Mouse (Mus musculus) MEL (cell line): ENCODE measurements around the gene Stat4. TPM values are rescaled to one million over a fixed set of nuclear protein-coding genes. Genes with fewer than 3 reads are reported as not detected.
"Not testable (repeated sequence)": the region's sequence is repeated elsewhere in the genome, so short reads cannot be mapped to it uniquely, and the experiment has no call there.

ENCODE experiments used
- DNase-seq: peaks from one replicate; pipeline ENCODE4 v3.0.0; 2011; ENCODE audit warnings: low read depth, low spot score
- H3K27ac ChIP-seq: 2 replicates; pipeline ENCODE4 v1.5.1; 2012; ENCODE audit warnings: low read depth, mild to moderate bottlenecking, control low read depth, low read length, moderate library complexity; ENCODE audit not compliant: control insufficient read depth
- H3K27me3 ChIP-seq, 2 experiments: fragments of 150-350 bp in 1 of 2; sonication (generic) in 1 of 2; 2 replicates each; pipeline ENCODE4 v1.6.1; 2012; ENCODE audit warnings: low read length in 2 of 2, mild to moderate bottlenecking in 2 of 2, improper control_type of control experiment in 1 of 2, moderate library complexity in 1 of 2; ENCODE audit not compliant: insufficient read depth in 2 of 2, control insufficient read depth in 1 of 2
- H3K36me3 ChIP-seq, 2 experiments: 2 replicates each; pipeline ENCODE4 v1.6.1; 2012 to 2014; ENCODE audit warnings: low read length in 2 of 2, improper control_type of control experiment in 1 of 2, inconsistent platforms in 1 of 2, mild to moderate bottlenecking in 1 of 2; ENCODE audit not compliant: insufficient read depth in 2 of 2, control insufficient read depth in 1 of 2
- H3K4me1 ChIP-seq, 2 experiments: fragments of 150-350 bp in 1 of 2; sonication (generic) in 1 of 2; 2 replicates each; pipeline ENCODE4 v1.6.1; 2012; ENCODE audit warnings: low read length in 2 of 2, improper control_type of control experiment in 1 of 2, mild to moderate bottlenecking in 1 of 2; ENCODE audit not compliant: insufficient read depth in 2 of 2, control insufficient read depth in 1 of 2
- H3K4me3 ChIP-seq, 2 experiments: fragments of 150-350 bp in 1 of 2; sonication (generic) in 1 of 2; 2 replicates each; pipeline ENCODE4 v1.5.1; 2012; ENCODE audit warnings: low read depth in 2 of 2, low read length in 2 of 2, mild to moderate bottlenecking in 2 of 2, moderate library complexity in 2 of 2, control low read depth in 1 of 2, improper control_type of control experiment in 1 of 2; ENCODE audit not compliant: control insufficient read depth in 1 of 2, insufficient read depth in 1 of 2
- H3K79me2 ChIP-seq: 2 replicates; pipeline ENCODE4 v1.6.1; 2012; ENCODE audit warnings: mild to moderate bottlenecking, low read length, moderate library complexity; ENCODE audit not compliant: control insufficient read depth, poor library complexity, insufficient read depth
- H3K9ac ChIP-seq: 2 replicates; pipeline ENCODE4 v1.6.1; 2012; ENCODE audit warnings: low read depth, mild to moderate bottlenecking, control low read depth, low read length, moderate library complexity; ENCODE audit not compliant: control insufficient read depth, poor library complexity, severe bottlenecking
- H3K9me3 ChIP-seq: fragments of 150-350 bp; sonication (generic); replicated peaks from 2 replicates; pipeline ENCODE4 v1.6.1; 2012; ENCODE audit warnings: mild to moderate bottlenecking, low read length, improper control_type of control experiment, moderate library complexity; ENCODE audit not compliant: insufficient read depth
- BHLHE40 ChIP-seq: IDR thresholded peaks from 2 replicates; pipeline ENCODE4 v1.6.1; 2012; ENCODE audit warnings: low read depth, mild to moderate bottlenecking, inconsistent platforms, low read length, improper control_type of control experiment, borderline replicate concordance
- ELF1 ChIP-seq: IDR thresholded peaks from 2 replicates; pipeline ENCODE4 v1.6.1; 2014; ENCODE audit warnings: low read depth, mild to moderate bottlenecking, inconsistent platforms, low read length, improper control_type of control experiment, moderate library complexity
- EP300 ChIP-seq, 2 experiments: IDR thresholded peaks; 2 replicates each; pipeline ENCODE4 v1.6.1; 2011; ENCODE audit warnings: improper control_type of control experiment in 2 of 2, low read length in 2 of 2, low read depth in 1 of 2, mild to moderate bottlenecking in 1 of 2
- JUND ChIP-seq: IDR thresholded peaks from 2 replicates; pipeline ENCODE4 v1.6.1; 2011; ENCODE audit warnings: low read depth, mild to moderate bottlenecking, improper control_type of control experiment, low read length
- NELFE ChIP-seq: IDR thresholded peaks from 2 replicates; pipeline ENCODE4 v1.6.1; 2011; ENCODE audit warnings: low read depth, low read length, improper control_type of control experiment
- POLR2A ChIP-seq, 2 experiments: IDR thresholded peaks; 2 replicates each; pipeline ENCODE4 v1.6.1; 2011 to 2012; ENCODE audit warnings: low read length in 2 of 2, mild to moderate bottlenecking in 2 of 2, control low read depth in 1 of 2, improper control_type of control experiment in 1 of 2, low read depth in 1 of 2, moderate library complexity in 1 of 2; ENCODE audit not compliant: control insufficient read depth in 1 of 2, insufficient read depth in 1 of 2, poor library complexity in 1 of 2
- SIN3A ChIP-seq: IDR thresholded peaks from 2 replicates; pipeline ENCODE4 v1.6.1; 2012; ENCODE audit warnings: low read length, improper control_type of control experiment, inconsistent platforms
- SMC3 ChIP-seq: IDR thresholded peaks from 2 replicates; pipeline ENCODE4 v1.6.1; 2011; ENCODE audit warnings: low read depth, low read length, improper control_type of control experiment
- TBP ChIP-seq: IDR thresholded peaks from 2 replicates; pipeline ENCODE4 v1.8.0; 2011; ENCODE audit warnings: low read depth, low read length, improper control_type of control experiment
- UBTF ChIP-seq: IDR thresholded peaks from 2 replicates; pipeline ENCODE4 v1.6.1; 2012; ENCODE audit warnings: low read depth, mild to moderate bottlenecking, inconsistent platforms, low read length, improper control_type of control experiment, moderate library complexity, borderline replicate concordance; ENCODE audit not compliant: insufficient read depth
- ZMIZ1 ChIP-seq: IDR thresholded peaks from 2 replicates; pipeline ENCODE4 v1.6.1; 2012; ENCODE audit warnings: low read depth, mild to moderate bottlenecking, inconsistent platforms, low read length, improper control_type of control experiment, moderate library complexity
- ZNF384 ChIP-seq: IDR thresholded peaks from 2 replicates; pipeline ENCODE4 v1.6.1; 2012; ENCODE audit warnings: low read depth, mild to moderate bottlenecking, inconsistent platforms, low read length, improper control_type of control experiment
- polyA plus RNA-seq, 2 experiments: library from polyadenylated mRNA; stranded (reverse) in 1 of 2; unstranded in 1 of 2; fragments of >175 nt in 1 of 2; fragments of >200 nt in 1 of 2; gene quantifications; 2 replicates each; pipeline versions ENCODE4 v1.2.1 to v1.2.4; 2012; ENCODE audit warnings: low replicate concordance in 2 of 2, low read depth in 1 of 2; ENCODE audit not compliant: insufficient read length in 2 of 2, insufficient read depth in 1 of 2, missing spikeins in 1 of 2
- total RNA-seq: library from RNA; depleted of rRNA; stranded (reverse); fragments of 300-350 nt; gene quantifications from 2 replicates; pipeline ENCODE4 v1.2.3, GENCODE M21; 2012

The Stat4 gene
- total and polyA plus RNA-seq, 3 experiments, result not detected

DNA sequence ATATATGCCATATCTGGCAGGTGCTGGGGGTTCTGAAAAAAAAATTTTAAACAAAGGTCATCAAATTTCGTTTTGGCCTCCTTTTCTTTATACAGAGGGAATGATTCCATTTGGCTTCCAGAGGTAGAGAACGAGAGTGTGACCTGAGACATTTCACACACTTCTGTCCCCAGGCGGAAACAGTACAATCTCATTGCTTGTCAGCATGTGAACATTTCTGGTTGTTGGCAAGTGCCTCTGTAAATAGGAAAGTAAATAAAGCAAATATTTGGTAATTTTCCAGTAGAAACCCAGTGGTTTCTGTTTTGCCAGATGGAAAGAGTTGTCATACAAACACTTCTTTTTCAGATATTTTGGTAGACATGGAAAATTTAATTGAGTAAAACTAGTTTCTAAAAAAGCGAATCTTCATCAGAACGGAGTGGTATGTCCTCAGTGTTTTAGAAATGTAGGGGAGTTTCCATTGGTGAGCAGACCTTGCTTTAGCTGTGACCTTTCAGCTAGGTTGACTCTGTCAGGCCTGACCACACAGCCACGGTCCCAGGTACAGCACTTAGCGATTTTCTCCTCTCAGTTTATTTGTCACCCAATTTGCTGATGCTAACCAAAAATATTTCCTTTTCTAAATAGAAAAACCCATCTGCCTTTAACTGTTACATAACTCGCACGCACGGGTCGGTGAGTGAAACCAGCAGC is 53.6 kb downstream of the Stat4 start:
- H3K79me2 ChIP-seq, result no peaks in the 10 kb centered on the region
- no peaks in the 10 kb centered on the region for H3K36me3 ChIP-seq
- H3K27ac ChIP-seq, result no peak overlapping the region
- H3K4me1 ChIP-seq, result no peaks in the 10 kb centered on the region
- no peak for TF ChIP-seq SIN3A
- TF ChIP-seq EP300 (IDR thresholded peaks at IDR 0.05; ENCODE audit: low read depth in 1 of 2, low read length in 2 of 2), result no peak
- no peak for TF ChIP-seq SMC3
- TF ChIP-seq JUND, result no peak
- TF ChIP-seq UBTF, result no peak
- no peak for TF ChIP-seq NELFE
- TF ChIP-seq, all 39 proteins: peak for 0
- no peak overlapping the region for H3K9ac ChIP-seq
- DNase-seq, result no peak
- no peaks in the 10 kb centered on the region; a peak in 1 of 4 replicates for H3K27me3 ChIP-seq
- H3K4me3 ChIP-seq, result no peak overlapping the region
- H3K9me3 ChIP-seq, result no peaks in the 10 kb centered on the region

DNA sequence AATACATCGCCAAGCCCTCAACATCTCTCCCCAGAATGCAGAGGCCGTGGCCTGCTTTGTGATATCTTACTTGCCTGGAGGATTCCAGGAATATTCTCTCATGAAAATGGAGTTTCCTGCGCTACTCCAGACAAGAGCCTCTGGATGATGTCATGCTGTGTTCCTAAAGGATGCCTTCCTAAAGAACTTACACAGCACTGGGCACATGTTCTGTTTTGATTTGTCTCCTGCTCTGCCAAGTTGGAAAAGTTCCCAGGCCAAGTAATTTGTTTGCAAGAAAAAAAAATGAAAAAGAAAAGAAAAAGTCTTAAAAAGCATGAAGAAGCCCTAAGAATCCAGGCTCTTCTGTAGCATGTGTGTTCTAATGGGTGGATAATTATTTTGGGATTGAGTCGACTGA is 56.2 kb downstream of the Stat4 start:
- Histone ChIP-seq H3K79me2 (no peaks in the 10 kb centered on the region), H3K9ac (no peak overlapping the region), H3K27me3 (no peaks in the 10 kb centered on the region; a peak in 1 of 4 replicates), H3K36me3 (no peaks in the 10 kb centered on the region), H3K9me3 (no peaks in the 10 kb centered on the region), H3K27ac (no peak overlapping the region), H3K4me1 (no peaks in the 10 kb centered on the region), H3K4me3 (no peak overlapping the region)
- TF ChIP-seq ELF1 (no peak), TBP (no peak), POLR2A (IDR thresholded peaks at IDR 0.05; ENCODE audit: control insufficient read depth in 1 of 2, insufficient read depth in 1 of 2, low read depth in 1 of 2, low read length in 2 of 2, poor library complexity in 1 of 2) (no peak), BHLHE40 (no peak), SIN3A (no peak), ZMIZ1 (no peak), ZNF384 (no peak)
- DNase-seq, result no peak

DNA sequence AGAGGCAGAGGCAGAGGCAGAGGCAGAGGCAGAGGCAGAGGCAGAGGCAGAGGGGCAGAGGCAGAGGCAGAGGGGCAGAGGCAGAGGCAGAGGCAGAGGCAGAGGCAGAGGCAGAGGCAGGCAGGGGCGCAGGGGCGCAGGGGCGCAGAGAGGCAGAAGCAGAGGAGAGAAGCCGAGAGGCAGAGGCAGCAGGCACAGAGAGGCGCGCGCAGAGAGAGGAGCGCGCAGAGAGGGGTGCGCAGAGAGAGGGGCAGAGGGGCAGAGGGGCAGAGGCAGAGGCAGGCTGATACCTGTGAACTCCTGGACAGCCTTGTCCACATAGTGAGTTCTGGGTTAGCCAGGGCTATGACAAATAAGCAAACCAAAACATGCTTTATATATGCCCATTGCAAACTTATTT is 59.9 kb downstream of the Stat4 start:
- H3K4me1 ChIP-seq, H3K4me3 ChIP-seq, H3K9ac ChIP-seq, DNase-seq, H3K9me3 ChIP-seq, H3K27ac ChIP-seq, H3K27me3 ChIP-seq, H3K79me2 ChIP-seq, H3K36me3 ChIP-seq: not testable (repeated sequence)
